Mouse (Mus musculus): ENCODE measurements around the gene Glrx2. TPM values are rescaled to one million over a fixed set of nuclear protein-coding genes. Genes with fewer than 3 reads are reported as not detected.
"Not testable (repeated sequence)": the region's sequence is repeated elsewhere in the genome, so short reads cannot be mapped to it uniquely, and the experiment has no call there.

Gene Glrx2
- 107 and 128 TPM in 2 replicates for polyA plus RNA-seq (2012; rRNA removed)

DNA sequence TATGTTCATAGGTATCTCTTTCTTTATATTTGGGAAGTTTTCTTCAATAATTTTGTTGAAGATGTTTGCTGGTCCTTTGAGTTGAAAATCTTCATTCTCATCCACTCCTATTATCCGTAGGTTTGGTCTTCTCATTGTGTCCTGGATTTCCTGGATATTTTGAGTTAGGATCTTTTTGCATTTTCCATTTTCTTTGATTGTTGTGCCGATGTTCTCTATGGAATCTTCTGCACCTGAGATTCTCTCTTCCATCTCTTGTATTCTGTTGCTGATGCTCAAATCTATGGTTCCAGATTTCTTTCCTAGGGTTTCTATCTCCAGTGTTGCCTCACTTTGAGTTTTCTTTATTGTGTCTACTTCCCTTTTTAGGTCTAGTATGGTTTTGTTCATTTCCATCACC, at the start of gene Glrx2:
Gene Glrx2 (plus strand): TSS at position 301 of the 400 bp plus-strand sequence.
- H3K4me1 ChIP-seq (ENCODE audit: control insufficient read depth, insufficient read depth, low read length); H3K27ac ChIP-seq (ENCODE audit: insufficient read depth, low read length); H3K4me3 ChIP-seq (ENCODE audit: insufficient read depth, low read length): not testable (repeated sequence)

DNA sequence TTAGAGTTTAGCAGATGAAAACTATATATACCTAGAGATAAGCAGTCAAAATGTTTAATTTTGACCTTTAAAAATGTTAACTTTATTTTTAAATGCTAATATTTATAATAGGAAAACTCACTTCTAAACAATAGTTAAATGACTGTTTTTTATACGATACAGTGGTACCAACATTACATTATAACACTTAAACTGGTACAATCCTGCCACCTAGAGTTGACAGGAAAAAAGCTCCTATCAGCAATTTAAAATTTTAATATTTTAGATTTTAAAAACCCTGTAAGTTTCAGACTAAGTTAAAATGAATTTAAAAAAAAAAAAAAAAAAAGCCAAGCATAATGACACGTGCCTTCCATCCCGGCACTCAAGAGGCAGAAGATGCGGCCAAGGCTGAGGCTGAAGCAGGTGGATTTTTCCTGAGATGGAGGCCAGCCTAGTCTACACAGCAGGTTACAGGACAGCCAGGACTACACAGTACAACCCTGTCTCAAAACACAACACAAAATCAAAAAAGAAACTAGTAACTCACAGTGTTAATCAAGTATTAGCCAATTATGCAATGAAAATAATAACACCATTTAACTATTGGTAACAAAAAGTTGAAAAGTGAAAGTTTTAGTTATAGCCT, 40.3 kb upstream of the Glrx2 start:
- no peak for TF ChIP-seq POLR2A (IDR thresholded peaks at IDR 0.05; ENCODE audit: extremely low read depth, insufficient read depth, low read length)
- no peak for TF ChIP-seq CTCF (IDR thresholded peaks at IDR 0.05; ENCODE audit: extremely low read depth, insufficient read depth, low read length)
- Histone ChIP-seq H3K27ac (ENCODE audit: insufficient read depth, low read length) (no peak overlapping the region), H3K4me3 (ENCODE audit: insufficient read depth, low read length) (no peak overlapping the region), H3K4me1 (ENCODE audit: control insufficient read depth, insufficient read depth, low read length) (peaks cover 2% of the 10 kb centered on the region; the same call in 1 of the 2 replicates)

DNA sequence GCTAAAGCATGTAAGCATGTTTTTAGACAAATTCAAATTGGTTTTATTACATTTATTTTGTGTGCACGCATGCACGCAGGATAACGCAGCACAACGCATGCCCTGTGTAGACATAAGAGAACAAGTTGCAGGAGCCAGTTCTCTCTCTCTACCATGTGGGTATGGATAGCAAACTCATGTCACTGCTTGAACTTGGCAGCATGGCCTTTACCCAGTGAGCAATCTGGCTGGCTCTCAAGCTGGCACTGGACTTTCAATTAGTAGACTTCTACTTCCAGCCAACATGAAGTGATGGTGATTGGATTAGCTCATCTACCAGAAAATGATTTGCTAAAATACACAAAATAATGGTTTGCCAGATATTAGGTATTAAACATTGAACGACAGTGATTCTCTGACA, 35.0 kb upstream of the Glrx2 start:
- no peak for TF ChIP-seq CTCF (IDR thresholded peaks at IDR 0.05; ENCODE audit: extremely low read depth, insufficient read depth, low read length)
- no peak for TF ChIP-seq POLR2A (IDR thresholded peaks at IDR 0.05; ENCODE audit: extremely low read depth, insufficient read depth, low read length)
- Histone ChIP-seq H3K4me1 (ENCODE audit: control insufficient read depth, insufficient read depth, low read length) (no peaks in the 10 kb centered on the region), H3K4me3 (ENCODE audit: insufficient read depth, low read length) (no peak overlapping the region), H3K27ac (ENCODE audit: insufficient read depth, low read length) (no peak overlapping the region)

DNA sequence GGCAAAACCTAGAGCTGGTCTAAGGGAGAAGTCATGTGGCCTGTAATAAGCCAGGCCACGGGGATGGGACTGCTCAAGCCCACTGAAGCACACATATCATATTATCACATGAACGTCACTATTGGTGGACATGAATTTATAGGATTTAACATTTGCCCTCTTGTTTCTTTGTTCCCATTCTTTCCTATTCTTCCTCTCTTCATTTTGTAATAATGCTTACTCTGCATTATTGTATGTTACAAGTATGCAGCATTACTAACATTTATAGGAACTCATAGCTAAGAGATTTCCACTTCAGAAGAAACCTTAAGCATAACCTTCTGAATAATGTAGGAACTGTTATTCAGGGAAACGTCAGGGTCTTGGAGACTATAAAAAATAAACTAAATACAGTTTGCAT, 31.3 kb upstream of the Glrx2 start:
- TF ChIP-seq POLR2A (IDR thresholded peaks at IDR 0.05; ENCODE audit: extremely low read depth, insufficient read depth, low read length) (no peak), CTCF (IDR thresholded peaks at IDR 0.05; ENCODE audit: extremely low read depth, insufficient read depth, low read length) (no peak)
- Histone ChIP-seq H3K4me3 (ENCODE audit: insufficient read depth, low read length) (no peak overlapping the region), H3K27ac (ENCODE audit: insufficient read depth, low read length) (no peak overlapping the region), H3K4me1 (ENCODE audit: control insufficient read depth, insufficient read depth, low read length) (no peaks in the 10 kb centered on the region)

DNA sequence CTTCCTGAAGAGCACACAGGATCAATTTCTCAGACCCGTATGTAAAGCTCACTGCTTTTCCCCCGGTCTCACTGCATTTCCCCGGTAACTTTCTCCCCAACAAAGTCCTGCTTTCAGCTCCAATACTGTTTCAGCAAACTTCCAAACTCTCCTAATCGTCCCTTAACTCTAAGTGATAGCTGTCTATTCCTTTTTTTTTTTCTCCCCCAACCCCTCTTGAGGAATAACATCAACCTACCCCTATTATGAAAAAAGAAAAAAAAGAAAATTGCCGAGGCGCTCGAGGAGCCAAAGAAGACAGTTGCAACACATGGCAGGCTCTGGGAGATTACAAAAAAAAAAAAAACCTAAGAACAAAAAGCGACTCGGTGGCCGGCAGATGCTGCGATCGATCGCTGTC, 14.4 kb upstream of the Glrx2 start:
- TF ChIP-seq POLR2A (IDR thresholded peaks at IDR 0.05; ENCODE audit: extremely low read depth, insufficient read depth, low read length) (no peak), CTCF (IDR thresholded peaks at IDR 0.05; ENCODE audit: extremely low read depth, insufficient read depth, low read length) (no peak)
- no peak overlapping the region for H3K27ac ChIP-seq (ENCODE audit: insufficient read depth, low read length)
- H3K4me1 ChIP-seq (ENCODE audit: control insufficient read depth, insufficient read depth, low read length): no peaks in the 10 kb centered on the region; the same call in 1 of the 2 replicates
- H3K4me3 ChIP-seq (ENCODE audit: insufficient read depth, low read length): peak overlapping the region; percentile 93

DNA sequence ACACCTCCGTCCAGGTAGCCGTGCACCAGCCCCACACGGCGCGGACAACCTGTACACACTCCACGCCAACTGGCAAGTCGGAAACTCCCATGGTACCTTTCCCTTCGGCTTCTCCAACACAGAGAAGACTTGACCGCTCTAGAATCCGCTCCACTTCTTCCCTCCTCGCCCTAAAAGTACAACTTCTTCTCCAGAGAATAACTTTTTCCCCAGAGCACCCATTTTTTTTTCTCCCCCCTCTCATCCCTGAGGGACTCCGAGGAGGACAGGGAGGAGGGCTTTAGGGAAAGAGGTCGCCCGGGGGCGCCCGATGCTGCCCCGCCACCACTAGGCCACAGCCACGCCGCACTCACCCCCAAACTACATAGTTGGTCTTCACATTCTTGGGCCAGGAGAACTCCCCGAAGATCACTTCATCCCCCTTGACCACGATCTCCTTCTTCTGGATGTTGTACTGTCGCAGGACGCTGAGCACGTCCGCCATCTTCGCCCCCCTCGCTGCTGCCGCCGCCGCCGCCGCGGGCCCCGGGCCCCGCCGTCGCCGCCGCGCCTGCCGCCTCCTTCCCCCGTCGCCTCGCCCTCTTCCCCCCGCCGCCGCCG, 13.9 kb upstream of the Glrx2 start:
- H3K27ac ChIP-seq (ENCODE audit: insufficient read depth, low read length): peak overlapping the region; percentile 85
- TF ChIP-seq CTCF (IDR thresholded peaks at IDR 0.05; ENCODE audit: extremely low read depth, insufficient read depth, low read length) (no peak), POLR2A (IDR thresholded peaks at IDR 0.05; ENCODE audit: extremely low read depth, insufficient read depth, low read length) (no peak)
- H3K4me1 ChIP-seq (ENCODE audit: control insufficient read depth, insufficient read depth, low read length): no peaks in the 10 kb centered on the region; the same call in 1 of the 2 replicates
- H3K4me3 ChIP-seq (ENCODE audit: insufficient read depth, low read length): peak overlapping the region; percentile 93

DNA sequence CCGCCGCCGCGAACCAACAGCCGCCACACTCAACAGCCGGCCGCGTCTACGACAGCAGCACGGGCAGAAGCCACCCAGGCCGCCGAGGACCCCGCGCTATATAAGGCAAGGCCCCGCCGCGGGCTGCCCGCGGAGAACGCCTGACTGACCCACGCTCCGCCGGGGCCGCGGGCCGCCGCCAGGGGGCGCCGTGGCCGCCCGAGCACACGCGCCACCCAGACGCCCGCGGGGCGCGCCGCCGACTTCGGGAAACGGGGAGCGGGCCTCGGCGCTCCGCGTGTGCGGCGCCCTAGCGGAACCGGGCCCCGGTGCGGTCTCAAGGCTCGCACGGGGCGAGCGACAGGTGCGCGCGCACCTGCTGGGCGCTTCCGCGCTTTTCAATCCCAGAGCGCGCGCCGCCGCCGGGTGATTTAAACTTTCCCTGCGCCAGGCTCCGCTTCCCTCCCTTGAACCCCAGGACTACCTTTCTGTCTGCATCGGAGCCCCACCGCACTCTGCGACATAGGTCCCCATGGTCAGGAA, 13.3 kb upstream of the Glrx2 start, which contains the start of gene Cdc73:
Gene Cdc73 (minus strand): TSS at position 153 of the 522 bp plus-strand sequence.
- Histone ChIP-seq H3K4me3 (ENCODE audit: insufficient read depth, low read length) (peak within 1 kb of the TSS; percentile 93), H3K4me1 (ENCODE audit: control insufficient read depth, insufficient read depth, low read length) (no peaks in the 10 kb centered on the region; the same call in 1 of the 2 replicates), H3K27ac (ENCODE audit: insufficient read depth, low read length) (peak within 1 kb of the TSS; percentile 85)
- TF ChIP-seq CTCF (IDR thresholded peaks at IDR 0.05; ENCODE audit: extremely low read depth, insufficient read depth, low read length): 0 out of 2 replicates have a peak, but pooled peaks have one; percentile 24
- TF ChIP-seq POLR2A (IDR thresholded peaks at IDR 0.05; ENCODE audit: extremely low read depth, insufficient read depth, low read length): peak; percentile 19; the same call in 1 of the 2 replicates

DNA sequence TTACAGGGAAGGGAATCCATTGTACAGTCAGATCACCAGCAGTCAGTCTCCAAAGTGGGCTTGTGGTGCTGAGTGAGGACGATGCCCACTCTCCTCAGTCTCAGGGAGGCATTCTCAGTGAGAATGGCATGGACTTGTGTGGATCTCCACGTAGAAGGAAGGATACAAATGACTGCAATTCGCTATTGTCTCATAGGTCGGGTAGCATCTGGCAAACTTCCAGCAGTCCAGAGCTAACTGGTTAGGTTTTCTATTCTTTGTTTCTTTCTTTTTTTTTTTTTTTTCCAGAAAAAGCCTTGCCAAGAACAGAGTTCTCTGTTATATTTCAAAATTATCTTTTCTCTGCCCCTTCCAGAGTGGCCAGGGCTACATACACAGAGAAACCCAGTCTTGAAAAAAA, 9.1 kb upstream of the Glrx2 start:
- no peak for TF ChIP-seq CTCF (IDR thresholded peaks at IDR 0.05; ENCODE audit: extremely low read depth, insufficient read depth, low read length)
- no peak for TF ChIP-seq POLR2A (IDR thresholded peaks at IDR 0.05; ENCODE audit: extremely low read depth, insufficient read depth, low read length)
- Histone ChIP-seq H3K4me1 (ENCODE audit: control insufficient read depth, insufficient read depth, low read length) (no peaks in the 10 kb centered on the region), H3K27ac (ENCODE audit: insufficient read depth, low read length) (no peak overlapping the region), H3K4me3 (ENCODE audit: insufficient read depth, low read length) (no peak overlapping the region)

DNA sequence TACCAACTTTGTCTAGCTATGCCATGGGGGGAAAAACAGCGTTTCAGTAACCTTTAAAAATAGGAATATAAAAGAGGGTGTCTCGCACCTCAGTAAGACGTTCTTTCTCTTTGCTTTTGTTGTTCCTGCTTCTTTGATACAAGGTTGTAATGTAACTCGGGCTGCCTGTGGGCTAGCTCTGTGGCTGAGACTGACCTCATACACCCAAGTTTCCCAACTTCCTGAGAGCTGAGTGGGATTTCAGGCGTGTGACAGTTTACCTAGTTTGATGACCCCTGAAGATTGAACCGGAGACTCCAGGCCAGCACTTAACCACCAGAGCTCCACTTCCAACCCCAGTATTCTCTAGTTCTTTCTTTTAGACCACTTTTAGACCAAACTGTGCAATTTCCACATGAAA, 7.8 kb upstream of the Glrx2 start:
- Histone ChIP-seq H3K27ac (ENCODE audit: insufficient read depth, low read length) (no peak overlapping the region), H3K4me3 (ENCODE audit: insufficient read depth, low read length) (no peak overlapping the region), H3K4me1 (ENCODE audit: control insufficient read depth, insufficient read depth, low read length) (no peaks in the 10 kb centered on the region)
- TF ChIP-seq POLR2A (IDR thresholded peaks at IDR 0.05; ENCODE audit: extremely low read depth, insufficient read depth, low read length) (no peak), CTCF (IDR thresholded peaks at IDR 0.05; ENCODE audit: extremely low read depth, insufficient read depth, low read length) (no peak)

All from cortical plate, adult 2 months (tissue).